Mouse (Mus musculus): ENCODE results near the gene Hyal6.

DNA sequence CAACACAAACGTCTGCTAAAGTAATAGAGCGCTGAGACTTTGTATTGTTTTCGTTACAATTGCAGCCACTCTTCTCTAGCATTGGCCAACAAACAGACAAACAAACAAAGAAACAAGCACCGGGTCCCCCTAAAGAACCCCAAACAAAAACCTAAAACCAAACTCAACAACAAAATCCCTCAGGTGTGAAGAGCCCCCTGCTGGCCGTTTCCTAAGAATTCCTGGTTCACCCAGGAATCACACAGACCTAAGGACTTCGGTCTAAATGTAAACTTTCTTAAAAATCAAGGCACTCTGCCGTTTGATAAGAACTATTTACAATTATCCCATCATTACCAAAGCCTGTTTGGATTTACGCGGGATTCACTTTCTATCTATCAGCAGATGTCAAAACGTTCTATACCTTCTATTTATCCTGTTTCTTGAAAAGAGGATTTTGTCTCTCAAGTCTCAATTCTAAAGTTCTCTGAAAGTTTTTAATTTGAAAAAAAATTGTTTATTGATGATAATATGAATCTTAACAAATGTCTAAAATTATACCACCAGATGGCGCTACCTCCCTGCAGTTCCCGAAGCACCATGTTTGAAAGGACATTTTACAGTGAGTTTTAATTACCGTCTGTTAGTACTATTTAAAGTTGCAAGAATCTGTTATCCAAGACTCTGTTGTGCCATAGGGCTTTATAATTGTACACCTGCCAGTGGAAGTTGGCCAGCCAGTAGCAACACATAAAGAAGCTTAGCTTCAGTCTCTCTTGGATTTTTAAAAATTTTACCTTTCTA lies 11.5 kb upstream of the Hyal6 start:
- TF ChIP-seq CTCF (IDR thresholded peaks at IDR 0.05; ENCODE audit: low read depth, low read length) (peak; percentile 15), POLR2A (IDR thresholded peaks at IDR 0.05; ENCODE audit: insufficient read depth, low read length) (no peak), EP300 (IDR thresholded peaks at IDR 0.05; ENCODE audit: insufficient read depth, low read depth, low read length) (no peak)
